Mouse (Mus musculus) liver, embryonic 15.5 days (tissue): ENCODE results near the gene Esrrb. TPM values are rescaled to one million over a fixed set of nuclear protein-coding genes. Genes with fewer than 3 reads are reported as not detected.

Source experiments
- ATAC-seq: fragments of 200-750 bp; cut with Nextera tagmentation; 2 replicates; pipeline ENCODE4 v1.8.0; 2017; ENCODE audit warnings: moderate number of reproducible peaks, mild to moderate bottlenecking, moderate library complexity; ENCODE audit not compliant: insufficient read depth
- H3K27ac ChIP-seq: fragments of 300-500 bp; sonication (generic); replicated peaks from 2 replicates; pipeline ENCODE4 v1.5.1; 2015; ENCODE audit warnings: mild to moderate bottlenecking, inconsistent platforms
- H3K27me3 ChIP-seq: fragments of 300-500 bp; sonication (generic); 2 replicates; pipeline ENCODE4 v1.6.1; 2015; ENCODE audit warnings: mild to moderate bottlenecking, inconsistent platforms
- H3K36me3 ChIP-seq: fragments of 300-500 bp; sonication (generic); replicated peaks from 2 replicates; pipeline ENCODE4 v1.6.1; 2015; ENCODE audit warnings: moderate library complexity, mild to moderate bottlenecking, inconsistent platforms
- H3K4me1 ChIP-seq: fragments of 300-500 bp; sonication (generic); replicated peaks from 2 replicates; pipeline ENCODE4 v1.6.1; 2015; ENCODE audit warnings: inconsistent platforms
- H3K4me2 ChIP-seq: fragments of 300-500 bp; sonication (generic); 2 replicates; pipeline ENCODE4 v1.6.1; 2015; ENCODE audit warnings: moderate library complexity, mild to moderate bottlenecking, inconsistent platforms
- H3K4me3 ChIP-seq: fragments of 300-500 bp; sonication (generic); replicated peaks from 2 replicates; pipeline ENCODE4 v1.5.1; 2015; ENCODE audit warnings: mild to moderate bottlenecking, inconsistent platforms
- H3K9ac ChIP-seq: fragments of 300-500 bp; sonication (generic); 2 replicates; pipeline ENCODE4 v1.6.1; 2015; ENCODE audit warnings: moderate library complexity, mild to moderate bottlenecking, inconsistent platforms
- H3K9me3 ChIP-seq: fragments of 300-500 bp; sonication (generic); replicated peaks from 2 replicates; pipeline ENCODE4 v1.6.1; 2016; ENCODE audit warnings: inconsistent platforms
- WGBS: fragments of 180-500 bp; shearing (Covaris S2); methylation state at CpG from one replicate; pipeline ENCODE4 v1.1.7; 2015; ENCODE audit warnings: mixed read lengths; ENCODE audit not compliant: insufficient replicate concordance; 5-methylcytosine and 5-hydroxymethylcytosine counted together
- polyA plus RNA-seq: library from polyadenylated mRNA; unstranded; fragments of >200 nt; fragmentation: Nextera tagmentation; extraction: Ambion mirVana; gene quantifications from 2 replicates; pipeline ENCODE4 v1.2.1, GENCODE M21; 2015

The Esrrb gene
- polyA plus RNA-seq, 1 experiment from 2014 or later: 0.16 TPM

DNA sequence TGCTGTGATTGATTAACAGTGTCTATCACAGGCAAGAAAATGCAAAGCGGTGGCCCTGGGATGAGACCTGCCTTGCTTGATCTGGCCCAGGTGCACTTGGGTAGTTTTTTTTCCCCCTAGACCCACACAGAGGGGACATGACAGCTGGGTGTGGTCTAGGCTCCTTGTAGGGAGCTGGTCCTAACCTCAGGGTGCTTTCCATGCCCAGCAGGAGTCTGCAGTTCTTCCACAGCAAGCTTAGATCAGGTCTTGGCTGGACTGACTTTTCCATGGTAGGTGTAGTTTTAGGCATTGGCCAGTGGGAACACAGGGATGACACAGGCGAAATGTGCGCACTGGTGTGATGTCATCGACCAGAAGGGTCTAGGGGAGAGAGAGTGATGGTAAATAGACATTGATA is 136.2 kb downstream of the Esrrb start:
- H3K27me3 ChIP-seq: no peaks in the 10 kb centered on the region
- no peak overlapping the region for H3K27ac ChIP-seq
- no peak overlapping the region for H3K4me2 ChIP-seq
- H3K9ac ChIP-seq: no peak overlapping the region
- H3K9me3 ChIP-seq: no peaks in the 10 kb centered on the region
- no peak overlapping the region for H3K4me3 ChIP-seq
- no peaks in the 10 kb centered on the region for H3K36me3 ChIP-seq
- no peaks in the 10 kb centered on the region for H3K4me1 ChIP-seq
- no peak for ATAC-seq
- WGBS: 65% methylated on average over 4 of the region's 4 CpGs

DNA sequence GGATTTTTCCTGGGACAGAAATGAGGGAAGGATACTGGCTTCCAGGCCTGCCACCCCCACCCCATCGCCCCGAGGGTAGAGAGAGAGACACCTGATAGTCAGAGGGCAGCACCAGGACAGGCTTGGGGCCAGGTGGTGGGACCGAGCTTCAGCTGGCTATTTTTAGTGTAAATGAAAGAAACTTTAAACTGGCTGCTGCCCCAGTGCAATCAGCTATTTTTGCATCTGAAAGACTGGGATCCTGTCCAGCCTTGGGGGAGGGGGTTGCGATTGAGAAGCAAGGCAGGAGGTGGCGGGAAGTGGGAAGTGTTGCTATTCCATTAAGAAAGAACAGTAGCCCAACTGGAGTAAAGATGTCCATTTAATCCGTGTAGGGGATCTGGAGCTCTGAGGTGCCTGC is 137.8 kb downstream of the Esrrb start:
- Histone ChIP-seq H3K4me1 (no peaks in the 10 kb centered on the region), H3K4me2 (no peak overlapping the region), H3K9me3 (no peaks in the 10 kb centered on the region), H3K9ac (no peak overlapping the region), H3K27me3 (no peaks in the 10 kb centered on the region), H3K4me3 (no peak overlapping the region), H3K27ac (no peak overlapping the region), H3K36me3 (no peaks in the 10 kb centered on the region)
- WGBS: 35% methylated on average over 6 of the region's 6 CpGs
- no peak for ATAC-seq

DNA sequence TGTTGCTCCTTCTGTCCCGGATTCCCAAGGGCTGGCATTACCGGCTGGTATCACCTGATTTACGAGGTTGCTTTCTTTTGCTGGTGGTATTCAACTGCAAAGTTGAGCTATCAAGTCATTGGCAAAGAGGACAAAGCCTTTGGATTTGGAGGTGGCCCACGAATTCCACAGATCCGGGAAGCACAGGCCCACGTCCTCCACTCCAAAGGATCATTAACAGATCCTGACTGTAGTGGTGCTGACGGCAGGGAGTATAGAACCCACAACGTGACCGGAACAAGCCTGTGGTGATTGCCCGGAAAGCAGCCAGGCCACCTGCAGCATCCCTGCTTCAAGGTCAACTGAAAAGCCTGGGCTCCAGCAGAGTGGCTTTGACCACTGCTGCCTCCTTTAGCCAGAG is 140.8 kb downstream of the Esrrb start:
- WGBS: 57% methylated on average over 10 of the region's 10 CpGs
- H3K9me3 ChIP-seq: no peaks in the 10 kb centered on the region
- H3K4me1 ChIP-seq: no peaks in the 10 kb centered on the region
- H3K4me2 ChIP-seq: no peak overlapping the region
- H3K27ac ChIP-seq: no peak overlapping the region
- H3K9ac ChIP-seq: no peak overlapping the region
- H3K4me3 ChIP-seq: no peak overlapping the region
- H3K27me3 ChIP-seq: no peaks in the 10 kb centered on the region
- no peak for ATAC-seq
- no peaks in the 10 kb centered on the region for H3K36me3 ChIP-seq

- H3K27me3 ChIP-seq: no peaks in the 10 kb centered on the region
- no peaks in the 10 kb centered on the region for H3K9me3 ChIP-seq
- H3K27ac ChIP-seq: no peak overlapping the region
- H3K9ac ChIP-seq: no peak overlapping the region
- H3K4me3 ChIP-seq: no peak overlapping the region
- WGBS: 61% methylated on average over 4 of the region's 4 CpGs
- H3K36me3 ChIP-seq: no peaks in the 10 kb centered on the region
- no peaks in the 10 kb centered on the region for H3K4me1 ChIP-seq
- ATAC-seq: no peak
- no peak overlapping the region for H3K4me2 ChIP-seq
Observed at GRCm38 (mm10) chr12:86503921-86504320, 143.0 kb downstream of the Esrrb start.

DNA sequence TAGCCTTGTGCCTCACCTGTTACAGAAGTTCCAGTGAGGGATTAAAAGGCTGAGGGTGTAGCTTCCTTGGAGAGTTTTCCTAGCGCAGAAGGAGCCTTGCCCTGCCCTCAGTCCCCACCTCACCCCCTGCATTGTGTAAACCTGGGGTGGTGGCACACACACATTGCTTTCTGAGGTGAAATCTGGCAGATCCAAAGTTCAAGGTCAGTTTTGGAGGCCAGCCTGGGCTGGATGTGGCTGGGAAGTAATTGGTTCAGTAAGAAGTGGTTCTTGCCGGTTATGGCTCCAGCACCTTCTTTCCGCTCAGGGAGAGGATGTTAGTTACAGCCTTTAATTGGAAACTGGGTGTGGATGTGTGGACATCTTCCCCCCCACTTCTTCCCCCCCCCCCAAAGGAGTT is 143.4 kb downstream of the Esrrb start:
- Histone ChIP-seq H3K4me2 (no peak overlapping the region), H3K4me1 (no peaks in the 10 kb centered on the region), H3K36me3 (no peaks in the 10 kb centered on the region), H3K27me3 (no peaks in the 10 kb centered on the region), H3K27ac (no peak overlapping the region), H3K9ac (no peak overlapping the region), H3K4me3 (no peak overlapping the region), H3K9me3 (no peaks in the 10 kb centered on the region)
- WGBS: 66% methylated on average over 3 of the region's 3 CpGs
- ATAC-seq: no peak

- no peak overlapping the region for H3K9ac ChIP-seq
- no peak for ATAC-seq
- H3K9me3 ChIP-seq: no peaks in the 10 kb centered on the region
- H3K27ac ChIP-seq: no peak overlapping the region
- H3K4me3 ChIP-seq: no peak overlapping the region
- no peaks in the 10 kb centered on the region for H3K4me1 ChIP-seq
- 72% methylated on average over 10 of the region's 10 CpGs for WGBS
- H3K36me3 ChIP-seq: no peaks in the 10 kb centered on the region
- H3K4me2 ChIP-seq: no peak overlapping the region
- H3K27me3 ChIP-seq: no peaks in the 10 kb centered on the region
Observed at GRCm38 (mm10) chr12:86507741-86508140, 146.8 kb downstream of the Esrrb start.

DNA sequence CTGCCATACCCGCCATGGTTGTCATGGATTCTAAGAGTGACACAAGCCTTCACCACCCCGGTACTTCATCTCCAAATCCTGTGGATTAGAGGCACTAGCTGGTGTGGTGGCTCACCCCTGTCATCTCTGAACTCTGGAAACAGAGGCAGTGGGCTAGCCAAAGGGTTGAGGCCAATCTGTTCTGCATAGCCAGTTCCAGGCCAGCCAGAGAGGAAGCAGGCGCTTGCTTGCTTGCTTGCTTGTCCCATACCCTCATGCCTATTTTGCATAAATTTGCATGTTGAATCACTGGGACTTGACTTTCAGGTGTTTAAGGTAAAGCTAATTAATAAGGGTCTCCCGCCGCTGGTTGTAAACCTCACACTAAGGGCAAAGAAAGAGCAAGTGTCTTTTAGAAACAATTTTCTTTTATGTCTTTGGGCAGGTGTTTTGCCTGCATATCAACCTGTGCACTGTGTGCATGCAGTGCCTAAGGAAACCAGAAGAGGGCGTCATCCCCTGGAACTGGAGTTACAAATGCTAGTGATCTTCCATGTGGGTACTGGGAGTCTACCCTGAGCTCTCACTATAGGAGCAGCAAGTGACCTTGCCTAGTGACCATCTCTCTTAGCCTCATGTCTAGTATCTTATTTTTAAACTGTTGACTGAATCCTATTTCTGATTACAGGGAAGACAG is 147.5 kb downstream of the Esrrb start:
- Histone ChIP-seq H3K36me3 (no peaks in the 10 kb centered on the region), H3K4me2 (no peak overlapping the region), H3K4me3 (no peak overlapping the region), H3K27me3 (no peaks in the 10 kb centered on the region), H3K4me1 (no peaks in the 10 kb centered on the region), H3K27ac (no peak overlapping the region), H3K9ac (no peak overlapping the region), H3K9me3 (no peaks in the 10 kb centered on the region)
- WGBS: 56% methylated on average over 6 of the region's 6 CpGs
- ATAC-seq: no peak

DNA sequence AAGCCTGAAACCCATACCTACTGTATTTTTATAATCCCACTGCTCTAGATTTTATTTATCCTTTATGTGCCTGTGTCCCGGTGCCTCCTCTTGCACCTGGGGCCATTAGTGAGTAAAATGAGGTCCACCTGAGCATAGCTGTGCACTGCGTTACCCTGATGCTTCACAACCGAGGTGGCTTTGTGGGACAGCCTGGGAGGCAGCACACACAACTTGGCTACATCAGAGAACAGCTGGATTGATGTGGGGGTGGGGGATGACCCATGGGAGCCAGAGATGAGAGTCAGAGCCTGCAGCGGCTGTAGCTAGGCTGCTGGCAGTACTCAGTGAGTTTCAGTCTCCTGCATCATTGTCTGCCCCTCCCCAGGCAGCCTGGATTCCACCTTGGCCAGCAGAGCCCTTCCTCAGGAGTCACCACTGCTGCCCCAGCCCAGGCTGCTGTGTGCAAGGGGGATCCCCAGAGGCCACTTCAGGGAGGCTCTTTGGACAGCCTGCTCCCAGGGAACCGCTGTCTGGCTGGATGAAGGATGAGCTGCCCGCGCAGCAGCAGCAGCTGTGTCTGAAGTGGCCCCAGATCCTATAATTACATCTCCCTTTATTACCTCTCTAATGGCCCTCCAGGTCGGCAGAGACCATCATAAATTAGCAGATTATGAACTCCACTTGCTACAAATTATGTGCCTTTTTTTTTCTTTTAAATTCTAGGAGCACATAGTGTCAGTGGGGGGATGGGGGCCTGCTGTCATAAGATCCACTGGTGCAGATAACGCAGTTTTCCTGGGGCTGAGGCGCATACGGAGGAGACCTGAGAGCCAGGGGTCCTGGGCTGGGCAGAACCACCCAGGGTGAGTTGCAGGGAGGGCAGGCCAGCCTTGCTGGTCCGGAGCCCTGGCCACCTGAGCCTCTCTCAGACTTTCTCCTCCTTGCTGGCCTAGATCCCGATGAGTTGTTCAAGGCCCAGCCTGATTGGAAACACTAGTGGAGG is 148.7 kb downstream of the Esrrb start:
- no peak for ATAC-seq
- no peaks in the 10 kb centered on the region for H3K4me1 ChIP-seq
- 40% methylated on average over 13 of the region's 13 CpGs for whole genome bisulfite sequencing
- H3K27me3 ChIP-seq: no peaks in the 10 kb centered on the region
- no peak overlapping the region for H3K27ac ChIP-seq
- no peak overlapping the region for H3K4me2 ChIP-seq
- no peak overlapping the region for H3K4me3 ChIP-seq
- H3K9me3 ChIP-seq: no peaks in the 10 kb centered on the region
- no peaks in the 10 kb centered on the region for H3K36me3 ChIP-seq
- no peak overlapping the region for H3K9ac ChIP-seq

GRCm38 (mm10) chr12:86512335-86512734 is 151.4 kb downstream of the Esrrb start:
- no peak overlapping the region for H3K9ac ChIP-seq
- H3K27ac ChIP-seq: no peak overlapping the region
- ATAC-seq: no peak
- no peak overlapping the region for H3K4me2 ChIP-seq
- no peaks in the 10 kb centered on the region for H3K27me3 ChIP-seq
- H3K36me3 ChIP-seq: no peaks in the 10 kb centered on the region
- 62% methylated on average over 3 of the region's 3 CpGs for WGBS
- H3K4me3 ChIP-seq: no peak overlapping the region
- H3K4me1 ChIP-seq: no peaks in the 10 kb centered on the region
- no peaks in the 10 kb centered on the region for H3K9me3 ChIP-seq

DNA sequence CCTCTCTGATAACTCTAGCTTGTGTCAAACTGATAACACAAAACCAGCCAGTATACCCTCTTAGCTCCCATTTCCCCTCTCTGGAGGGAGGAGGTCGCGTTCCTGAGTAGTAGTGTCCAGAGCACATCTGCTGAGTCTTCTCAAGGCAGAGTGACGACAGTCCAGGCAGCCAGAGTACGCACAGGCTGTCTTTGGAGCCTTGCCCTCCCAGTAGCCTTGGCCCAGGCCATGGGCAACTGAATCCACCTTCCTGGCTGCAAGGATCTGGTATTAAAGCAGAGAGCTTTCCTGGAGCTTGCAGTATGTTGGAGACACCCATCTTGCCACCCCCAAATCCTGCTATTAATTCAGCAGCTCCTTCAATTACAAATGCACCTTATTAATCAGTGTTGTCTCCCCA is 152.7 kb downstream of the Esrrb start:
- Histone ChIP-seq H3K27ac (no peak overlapping the region), H3K27me3 (no peaks in the 10 kb centered on the region), H3K4me2 (no peak overlapping the region), H3K9me3 (no peaks in the 10 kb centered on the region), H3K36me3 (no peaks in the 10 kb centered on the region), H3K9ac (no peak overlapping the region), H3K4me3 (no peak overlapping the region), H3K4me1 (no peaks in the 10 kb centered on the region)
- WGBS: 19% methylated on average over 4 of the region's 4 CpGs
- no peak for ATAC-seq

DNA sequence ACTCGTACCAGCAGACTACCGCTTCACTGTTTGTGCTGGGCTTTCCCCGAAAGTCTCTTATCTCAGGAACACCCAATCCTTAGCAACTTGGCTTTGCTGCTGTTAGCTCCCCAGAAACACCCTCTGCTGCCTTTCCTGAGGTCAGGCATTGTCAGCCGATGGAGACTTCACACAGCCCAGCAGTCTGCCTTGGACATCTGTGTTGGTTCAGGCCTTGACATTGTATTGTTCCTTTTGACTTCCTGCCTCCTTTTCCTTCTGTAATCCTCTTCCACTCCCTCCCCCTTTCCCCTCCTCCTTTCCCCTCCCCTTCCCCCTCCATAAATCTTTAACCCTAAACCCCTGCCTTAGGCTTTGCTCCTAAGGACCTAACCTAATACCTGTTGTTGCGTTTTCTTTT is 155.7 kb downstream of the Esrrb start:
- no peaks in the 10 kb centered on the region for H3K36me3 ChIP-seq
- 46% methylated on average over 5 of the region's 5 CpGs for WGBS
- no peak overlapping the region for H3K9ac ChIP-seq
- H3K27me3 ChIP-seq: no peaks in the 10 kb centered on the region
- H3K9me3 ChIP-seq: no peaks in the 10 kb centered on the region
- no peaks in the 10 kb centered on the region for H3K4me1 ChIP-seq
- no peak overlapping the region for H3K27ac ChIP-seq
- H3K4me2 ChIP-seq: no peak overlapping the region
- no peak overlapping the region for H3K4me3 ChIP-seq
- no peak for ATAC-seq
